Mouse (Mus musculus) intestine, embryonic 16.5 days (tissue): ENCODE measurements around the gene Ranbp3. TPM values are rescaled to one million over a fixed set of nuclear protein-coding genes. Genes with fewer than 3 reads are reported as not detected.
"Not testable (repeated sequence)": the region's sequence is repeated elsewhere in the genome, so short reads cannot be mapped to it uniquely, and the experiment has no call there.

Source experiments
- ATAC-seq: fragments of 200-750 bp; cut with Nextera tagmentation; 2 replicates; pipeline ENCODE4 v1.8.0; 2017; ENCODE audit warnings: moderate TSS enrichment, moderate library complexity
- H3K27ac ChIP-seq: fragments of 300-500 bp; sonication (generic); 2 replicates; pipeline ENCODE4 v1.5.1; 2014; ENCODE audit warnings: mild to moderate bottlenecking, low read length
- H3K27me3 ChIP-seq: fragments of 300-500 bp; sonication (generic); replicated peaks from 2 replicates; pipeline ENCODE4 v1.6.1; 2014; ENCODE audit warnings: low read length, control low read depth, mixed read lengths; ENCODE audit not compliant: control insufficient read depth, insufficient read depth
- H3K36me3 ChIP-seq: fragments of 300-500 bp; sonication (generic); 2 replicates; pipeline ENCODE4 v1.6.1; 2014; ENCODE audit warnings: low read length, control low read depth; ENCODE audit not compliant: control insufficient read depth, insufficient read depth
- H3K4me1 ChIP-seq: fragments of 300-500 bp; sonication (generic); 2 replicates; pipeline ENCODE4 v1.6.1; 2014; ENCODE audit warnings: low read length, control low read depth, mixed read lengths; ENCODE audit not compliant: control insufficient read depth, insufficient read depth
- H3K4me2 ChIP-seq: fragments of 300-500 bp; sonication (generic); 2 replicates; pipeline ENCODE4 v1.6.1; 2014; ENCODE audit warnings: low read depth, low read length, control low read depth
- H3K4me3 ChIP-seq: fragments of 300-500 bp; sonication (generic); 2 replicates; pipeline ENCODE4 v1.5.1; 2014; ENCODE audit warnings: mild to moderate bottlenecking, low read length
- H3K9ac ChIP-seq: fragments of 300-500 bp; sonication (generic); 2 replicates; pipeline ENCODE4 v1.6.1; 2014; ENCODE audit warnings: low read depth, low read length
- H3K9me3 ChIP-seq: fragments of 300-500 bp; sonication (generic); 2 replicates; pipeline ENCODE4 v1.6.1; 2016; ENCODE audit warnings: low read length, control low read depth; ENCODE audit not compliant: control insufficient read depth
- WGBS: fragments of 180-500 bp; shearing (Covaris S2); extraction: QIAGEN DNeasy Blood & Tissue Kit; methylation state at CpG from one replicate; pipeline ENCODE4 v1.1.7; 2014; 5-methylcytosine and 5-hydroxymethylcytosine counted together
- polyA plus RNA-seq: library from polyadenylated mRNA; unstranded; fragments of >200 nt; fragmentation: Nextera tagmentation; extraction: Ambion mirVana; gene quantifications from 2 replicates; pipeline ENCODE4 v1.2.1, GENCODE M21; 2015

Ranbp3 gene
- polyA plus RNA-seq: 66.5 and 72.8 TPM in 2 replicates

- H3K4me1 ChIP-seq: peaks cover 14% of the 10 kb centered on the region
- H3K27ac ChIP-seq: peak within 1 kb of the TSS; percentile 93
- 1% methylated on average over 52 of the region's 66 CpGs for WGBS
- H3K9me3 ChIP-seq: no peaks in the 10 kb centered on the region
- ATAC-seq: peak; percentile 93
- H3K4me2 ChIP-seq: peak within 1 kb of the TSS; percentile 89
- peak within 1 kb of the TSS; percentile 96 for H3K4me3 ChIP-seq
- peak within 1 kb of the TSS; percentile 96 for H3K9ac ChIP-seq
- H3K36me3 ChIP-seq: peaks cover 2% of the 10 kb centered on the region; the same call in 1 of the 2 replicates
- H3K27me3 ChIP-seq: no peaks in the 10 kb centered on the region
Observed at GRCm38 (mm10) chr17:56672941-56673646, at the start of gene Ranbp3. Gene Ranbp3 (plus strand): TSS chr17:56673294.

DNA sequence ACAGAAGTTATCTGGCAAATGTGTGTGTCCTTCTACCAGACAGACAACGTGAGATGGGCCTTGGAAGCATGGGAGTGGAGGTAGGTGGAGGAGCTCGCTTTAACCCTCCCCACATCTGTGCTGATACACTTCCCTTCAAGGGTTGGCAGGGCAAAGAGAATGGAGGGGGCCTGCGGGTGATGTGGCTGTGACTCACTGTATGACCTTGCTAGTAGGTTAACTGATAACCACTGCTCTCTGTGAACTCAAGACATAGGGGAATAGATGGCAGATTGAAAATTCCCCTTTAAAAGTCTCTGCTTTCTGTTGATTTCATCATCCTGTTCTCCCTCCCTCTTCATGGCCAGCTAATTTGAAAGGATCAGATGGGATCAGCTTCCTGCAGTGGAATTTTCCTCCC is 47.6 kb upstream of the Ranbp3 start:
- Histone ChIP-seq H3K9me3 (no peaks in the 10 kb centered on the region), H3K36me3 (peaks cover 7% of the 10 kb centered on the region), H3K4me1 (peaks cover 21% of the 10 kb centered on the region), H3K4me2 (peak overlapping the region; percentile 95), H3K27ac (no peak overlapping the region), H3K27me3 (no peaks in the 10 kb centered on the region), H3K4me3 (peak overlapping the region; percentile 93), H3K9ac (no peak overlapping the region)
- WGBS: 65% methylated on average over 3 of the region's 3 CpGs
- ATAC-seq: no peak

DNA sequence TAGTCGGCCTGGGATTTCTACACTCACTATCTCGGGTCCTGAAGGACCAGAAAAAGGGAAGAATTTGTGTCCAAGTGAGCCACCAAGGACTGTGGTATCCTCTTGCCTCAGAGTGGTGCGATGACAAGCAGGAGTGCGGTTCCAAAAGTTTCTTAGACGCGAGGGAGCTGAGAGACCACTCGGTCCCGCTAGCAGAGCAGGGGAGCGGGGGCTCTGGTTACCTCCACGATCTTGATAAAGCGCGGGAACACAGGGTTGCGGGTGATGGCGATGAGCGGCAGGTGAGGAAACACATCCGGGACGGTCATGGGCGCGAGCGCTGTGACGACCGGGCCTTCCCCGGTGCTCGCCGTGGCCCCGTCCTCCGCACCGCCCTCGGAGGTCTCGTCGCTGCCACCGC is 46.8 kb upstream of the Ranbp3 start:
- Histone ChIP-seq H3K4me3 (peak overlapping the region; percentile 93), H3K36me3 (peaks cover 7% of the 10 kb centered on the region), H3K27ac (peak overlapping the region; percentile 67), H3K4me1 (peaks cover 21% of the 10 kb centered on the region), H3K27me3 (no peaks in the 10 kb centered on the region), H3K9ac (peak overlapping the region; percentile 91), H3K9me3 (no peaks in the 10 kb centered on the region), H3K4me2 (peak overlapping the region; percentile 95)
- no peak; the same call in 1 of the 2 replicates for ATAC-seq
- WGBS: under 1% methylated on average over 32 of the region's 32 CpGs

GRCm38 (mm10) chr17:56626754-56627470 is 46.2 kb upstream of the Ranbp3 start, which contains the start of gene Lonp1:
Gene Lonp1 (minus strand): TSS chr17:56626887.
- peak; percentile 88 for ATAC-seq
- no peaks in the 10 kb centered on the region for H3K9me3 ChIP-seq

GRCm38 (mm10) chr17:56627530-56628277 is 45.4 kb upstream of the Ranbp3 start, which contains the start of gene Catsperd:
Gene Catsperd (plus strand): TSS chr17:56628143.
- H3K4me2 ChIP-seq: peak within 1 kb of the TSS; percentile 95
- ATAC-seq: peak; percentile 63
- no peaks in the 10 kb centered on the region; the same call in 1 of the 2 replicates for H3K36me3 ChIP-seq
- H3K27ac ChIP-seq: peak within 1 kb of the TSS; percentile 87
- WGBS: 10% methylated on average over 26 of the region's 26 CpGs
- H3K4me1 ChIP-seq: peaks cover 21% of the 10 kb centered on the region
- H3K9me3 ChIP-seq: no peaks in the 10 kb centered on the region
- H3K4me3 ChIP-seq: peak within 1 kb of the TSS; percentile 93
- H3K9ac ChIP-seq: peak within 1 kb of the TSS; percentile 65
- no peaks in the 10 kb centered on the region for H3K27me3 ChIP-seq

More at GRCm38 (mm10) chr17:56626754-56627470, 46.2 kb upstream of the Ranbp3 start, which contains the start of gene Lonp1:
- H3K4me1 ChIP-seq: peaks cover 21% of the 10 kb centered on the region
- H3K9ac ChIP-seq: peak within 1 kb of the TSS; percentile 91
- peak within 1 kb of the TSS; percentile 87 for H3K27ac ChIP-seq
- peaks cover 3% of the 10 kb centered on the region for H3K36me3 ChIP-seq
- H3K27me3 ChIP-seq: no peaks in the 10 kb centered on the region
- H3K4me3 ChIP-seq: peak within 1 kb of the TSS; percentile 93
- WGBS: under 1% methylated on average over 51 of the region's 51 CpGs
- H3K4me2 ChIP-seq: peak within 1 kb of the TSS; percentile 95

GRCm38 (mm10) chr17:56629800-56630781 is 43.0 kb upstream of the Ranbp3 start:
- 79% methylated on average over 27 of the region's 27 CpGs for WGBS
- H3K4me3 ChIP-seq, H3K27me3 ChIP-seq, H3K9me3 ChIP-seq, H3K9ac ChIP-seq, H3K4me2 ChIP-seq, ATAC-seq, H3K36me3 ChIP-seq, H3K27ac ChIP-seq: not testable (repeated sequence)
- peaks cover 19% of the 10 kb centered on the region for H3K4me1 ChIP-seq

- Histone ChIP-seq H3K9ac (no peak overlapping the region), H3K36me3 (no peaks in the 10 kb centered on the region), H3K4me2 (no peak overlapping the region)
Observed at GRCm38 (mm10) chr17:56631807-56632206, 41.3 kb upstream of the Ranbp3 start.

DNA sequence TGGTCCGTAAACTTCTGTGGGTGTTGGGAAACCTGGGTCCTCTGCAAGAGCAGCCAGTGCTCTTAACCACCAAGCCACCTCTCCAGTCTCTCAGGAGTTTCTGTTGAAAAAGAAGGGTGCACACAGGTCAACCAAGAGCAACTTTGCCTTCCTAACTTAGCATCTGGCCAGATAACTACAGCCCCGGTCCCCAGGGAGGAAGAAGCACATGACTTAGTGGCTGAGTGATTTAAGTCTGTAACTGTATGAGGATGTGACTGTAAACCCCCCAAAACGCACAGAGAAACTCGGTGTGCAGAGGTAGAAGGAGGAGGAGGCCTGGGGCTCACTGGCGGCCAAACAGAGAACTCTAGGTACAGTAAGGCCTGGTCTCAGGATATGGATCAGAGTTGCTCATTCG is 39.1 kb upstream of the Ranbp3 start:
- Histone ChIP-seq H3K4me1 (no peaks in the 10 kb centered on the region), H3K9me3 (no peaks in the 10 kb centered on the region), H3K4me3 (no peak overlapping the region), H3K27ac (no peak overlapping the region), H3K36me3 (no peaks in the 10 kb centered on the region), H3K4me2 (no peak overlapping the region), H3K27me3 (no peaks in the 10 kb centered on the region), H3K9ac (no peak overlapping the region)
- 86% methylated on average over 6 of the region's 6 CpGs for WGBS
- no peak for ATAC-seq

More at GRCm38 (mm10) chr17:56631807-56632206, 41.3 kb upstream of the Ranbp3 start:
- H3K4me1 ChIP-seq: peaks cover 7% of the 10 kb centered on the region
- H3K27me3 ChIP-seq: no peaks in the 10 kb centered on the region
- 38% methylated on average over 4 of the region's 4 CpGs for WGBS
- no peak for ATAC-seq
- no peak overlapping the region for H3K4me3 ChIP-seq
- no peaks in the 10 kb centered on the region for H3K9me3 ChIP-seq
- H3K27ac ChIP-seq: no peak overlapping the region
